Mouse (Mus musculus): Measurements from ENCODE around the gene B4galt5. TPM values are rescaled to one million over a fixed set of nuclear protein-coding genes. Genes with fewer than 3 reads are reported as not detected.

Gene B4galt5
- polyA plus RNA-seq, 1 experiment: 5.8 TPM

DNA sequence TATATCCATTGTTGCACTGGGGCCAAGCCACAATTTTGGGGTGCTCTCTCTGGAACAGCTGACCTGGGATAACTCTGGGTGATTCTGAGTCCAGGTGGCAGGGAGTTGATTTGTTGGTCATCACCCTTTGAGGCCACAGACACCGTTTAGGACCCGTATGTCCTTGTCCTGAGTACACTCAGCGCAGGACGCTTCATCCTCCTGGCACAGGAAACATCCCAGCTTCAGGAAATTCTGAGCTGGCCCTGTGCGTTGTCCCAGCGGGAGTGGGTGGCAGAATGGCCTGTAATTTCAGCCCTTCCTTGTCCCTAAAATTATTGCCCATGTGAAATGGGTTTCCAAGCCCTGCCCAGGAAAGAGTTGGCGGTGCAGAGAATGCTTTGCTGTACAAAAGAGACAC lies 71.0 kb downstream of the B4galt5 start:
- no peaks in the 10 kb centered on the region for H3K27me3 ChIP-seq (ENCODE audit: control insufficient read depth, insufficient read depth, low read length)
- TF ChIP-seq CTCF (IDR thresholded peaks at IDR 0.05; ENCODE audit: control insufficient read depth, insufficient read depth, insufficient replicate concordance, low read depth, low read length) (no peak), POLR2A (IDR thresholded peaks at IDR 0.05; ENCODE audit: control insufficient read depth, low read depth, low read length) (no peak)
- no peaks in the 10 kb centered on the region for H3K36me3 ChIP-seq (ENCODE audit: control insufficient read depth, insufficient read depth, low read length)
- no peak overlapping the region for H3K4me3 ChIP-seq (ENCODE audit: control insufficient read depth, low read depth, low read length)
- H3K27ac ChIP-seq (ENCODE audit: control insufficient read depth, insufficient read depth, low read depth, low read length): no peak overlapping the region
- H3K4me1 ChIP-seq (ENCODE audit: control insufficient read depth, insufficient read depth, low read length): peaks cover 2% of the 10 kb centered on the region; the same call in 1 of the 2 replicates

DNA sequence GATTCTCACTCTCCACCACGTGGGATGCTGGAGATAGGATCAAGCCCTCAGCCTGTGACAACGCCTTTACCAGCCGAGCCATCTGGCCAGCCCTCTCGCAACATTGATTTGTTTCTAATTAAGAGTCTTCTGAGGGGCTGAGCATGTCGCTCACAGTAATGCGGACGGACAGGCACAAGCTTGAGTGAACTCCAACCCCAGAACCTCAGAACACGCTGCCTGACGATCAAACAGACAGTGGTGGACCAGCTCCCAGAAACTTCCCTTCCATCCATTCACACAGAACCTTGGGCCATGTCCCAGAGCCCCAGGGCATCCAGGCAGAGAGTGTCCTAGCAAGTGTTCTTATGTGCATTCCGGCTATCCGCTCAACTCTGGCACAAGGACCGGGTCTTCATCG lies 72.0 kb downstream of the B4galt5 start:
- Histone ChIP-seq H3K27ac (ENCODE audit: control insufficient read depth, insufficient read depth, low read depth, low read length) (no peak overlapping the region), H3K36me3 (ENCODE audit: control insufficient read depth, insufficient read depth, low read length) (no peaks in the 10 kb centered on the region), H3K4me3 (ENCODE audit: control insufficient read depth, low read depth, low read length) (no peak overlapping the region), H3K4me1 (ENCODE audit: control insufficient read depth, insufficient read depth, low read length) (peaks cover 8% of the 10 kb centered on the region; the same call in 1 of the 2 replicates), H3K27me3 (ENCODE audit: control insufficient read depth, insufficient read depth, low read length) (no peaks in the 10 kb centered on the region)
- 0 out of 2 replicates have a peak, but pooled peaks have one; percentile 1 for TF ChIP-seq CTCF (IDR thresholded peaks at IDR 0.05; ENCODE audit: control insufficient read depth, insufficient read depth, insufficient replicate concordance, low read depth, low read length)
- TF ChIP-seq POLR2A (IDR thresholded peaks at IDR 0.05; ENCODE audit: control insufficient read depth, low read depth, low read length): no peak

DNA sequence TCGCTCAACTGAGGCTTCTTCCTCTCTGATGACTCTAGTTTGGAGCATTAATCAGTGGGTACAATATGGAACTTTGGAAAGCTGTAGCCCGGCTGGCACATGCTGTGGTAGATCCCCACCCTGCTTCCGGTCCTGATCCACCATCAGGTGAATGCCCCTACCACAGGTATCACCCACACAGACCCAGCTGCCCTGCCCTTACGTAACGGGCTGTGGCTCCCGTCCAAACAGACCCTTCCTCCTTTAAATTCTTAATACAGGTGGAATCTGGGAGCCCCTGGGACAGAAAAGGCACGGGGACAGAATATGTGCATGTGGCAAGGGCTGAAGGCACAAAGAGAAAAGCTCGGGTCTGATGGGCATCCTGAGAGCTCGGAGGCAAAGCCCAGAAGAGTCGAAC lies 73.1 kb downstream of the B4galt5 start:
- Histone ChIP-seq H3K27me3 (ENCODE audit: control insufficient read depth, insufficient read depth, low read length) (no peaks in the 10 kb centered on the region), H3K36me3 (ENCODE audit: control insufficient read depth, insufficient read depth, low read length) (no peaks in the 10 kb centered on the region), H3K4me1 (ENCODE audit: control insufficient read depth, insufficient read depth, low read length) (peaks cover 6% of the 10 kb centered on the region; the same call in 1 of the 2 replicates), H3K4me3 (ENCODE audit: control insufficient read depth, low read depth, low read length) (no peak overlapping the region), H3K27ac (ENCODE audit: control insufficient read depth, insufficient read depth, low read depth, low read length) (no peak overlapping the region)
- no peak for TF ChIP-seq POLR2A (IDR thresholded peaks at IDR 0.05; ENCODE audit: control insufficient read depth, low read depth, low read length)
- no peak for TF ChIP-seq CTCF (IDR thresholded peaks at IDR 0.05; ENCODE audit: control insufficient read depth, insufficient read depth, insufficient replicate concordance, low read depth, low read length)

DNA sequence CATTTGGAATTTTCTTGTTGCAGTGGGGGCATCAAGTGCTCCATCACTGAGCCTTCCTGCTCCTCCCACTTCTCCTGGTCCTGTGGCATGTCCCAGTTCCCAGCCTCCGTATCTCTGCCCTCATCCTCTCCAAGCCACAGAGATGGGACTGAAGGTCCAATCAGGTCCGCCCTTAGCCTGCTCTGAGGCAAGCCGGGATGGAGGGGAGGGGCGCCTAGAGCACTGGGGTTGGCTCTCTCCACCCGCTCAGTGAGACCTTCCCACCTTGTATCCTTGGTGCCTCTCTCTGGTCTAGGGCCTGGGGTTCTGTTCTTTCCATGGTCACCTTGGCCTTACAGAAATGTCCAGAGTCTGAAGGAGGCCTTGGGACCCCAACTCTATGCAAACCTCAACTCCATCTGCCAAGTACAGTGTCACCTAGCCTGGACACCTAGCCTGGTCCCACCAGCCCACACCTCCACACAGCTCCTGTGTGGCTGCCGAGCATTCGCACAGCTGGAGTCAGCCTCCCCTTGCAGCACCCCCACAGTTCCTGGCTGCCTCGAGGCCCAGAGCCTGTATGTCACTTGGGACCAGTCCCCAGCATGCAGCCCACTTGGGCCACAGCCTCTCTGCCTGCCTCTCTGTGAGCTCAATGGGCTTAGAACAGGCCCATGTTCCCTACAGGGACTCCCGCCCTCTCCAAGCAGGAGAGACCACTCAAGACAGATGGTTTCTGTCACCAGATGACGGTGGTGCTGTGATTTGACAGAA lies 74.1 kb downstream of the B4galt5 start:
- TF ChIP-seq POLR2A (IDR thresholded peaks at IDR 0.05; ENCODE audit: control insufficient read depth, low read depth, low read length) (no peak), CTCF (IDR thresholded peaks at IDR 0.05; ENCODE audit: control insufficient read depth, insufficient read depth, insufficient replicate concordance, low read depth, low read length) (no peak)
- no peak overlapping the region for H3K4me3 ChIP-seq (ENCODE audit: control insufficient read depth, low read depth, low read length)
- no peak overlapping the region for H3K27ac ChIP-seq (ENCODE audit: control insufficient read depth, insufficient read depth, low read depth, low read length)
- H3K4me1 ChIP-seq (ENCODE audit: control insufficient read depth, insufficient read depth, low read length): peaks cover 6% of the 10 kb centered on the region; the same call in 1 of the 2 replicates
- no peaks in the 10 kb centered on the region for H3K27me3 ChIP-seq (ENCODE audit: control insufficient read depth, insufficient read depth, low read length)
- no peaks in the 10 kb centered on the region for H3K36me3 ChIP-seq (ENCODE audit: control insufficient read depth, insufficient read depth, low read length)

DNA sequence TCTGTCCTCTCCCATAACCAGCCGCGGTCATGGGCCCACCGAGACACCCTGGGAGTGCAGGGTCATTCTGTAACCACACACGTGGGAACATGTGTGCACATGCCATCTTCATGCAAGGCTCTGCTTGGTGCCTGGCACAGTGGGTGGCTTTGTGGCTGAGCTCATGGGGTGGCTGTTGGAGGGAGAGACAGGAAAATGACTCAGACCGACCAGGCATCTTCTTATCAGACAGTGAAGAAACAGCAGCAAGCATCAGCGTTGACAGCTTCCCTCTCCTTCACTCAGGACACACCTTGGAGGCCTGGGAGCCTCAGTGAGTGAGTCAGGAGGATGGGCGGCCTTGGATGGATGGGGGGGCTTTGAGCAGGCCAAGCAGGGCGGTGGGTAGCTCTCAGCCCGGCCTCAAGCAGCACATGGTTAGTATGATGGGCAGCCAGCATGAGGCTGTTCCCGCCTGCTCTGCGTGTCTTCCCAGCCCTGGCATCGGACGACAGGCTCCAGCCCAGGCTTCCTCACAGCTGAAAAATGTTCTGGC lies 75.7 kb downstream of the B4galt5 start:
- H3K4me1 ChIP-seq (ENCODE audit: control insufficient read depth, insufficient read depth, low read length): peaks cover 6% of the 10 kb centered on the region; the same call in 1 of the 2 replicates
- no peak overlapping the region for H3K27ac ChIP-seq (ENCODE audit: control insufficient read depth, insufficient read depth, low read depth, low read length)
- no peaks in the 10 kb centered on the region for H3K27me3 ChIP-seq (ENCODE audit: control insufficient read depth, insufficient read depth, low read length)
- no peaks in the 10 kb centered on the region for H3K36me3 ChIP-seq (ENCODE audit: control insufficient read depth, insufficient read depth, low read length)
- H3K4me3 ChIP-seq (ENCODE audit: control insufficient read depth, low read depth, low read length): no peak overlapping the region
- TF ChIP-seq CTCF (IDR thresholded peaks at IDR 0.05; ENCODE audit: control insufficient read depth, insufficient read depth, insufficient replicate concordance, low read depth, low read length) (no peak), POLR2A (IDR thresholded peaks at IDR 0.05; ENCODE audit: control insufficient read depth, low read depth, low read length) (no peak)

- H3K27me3 ChIP-seq (ENCODE audit: control insufficient read depth, insufficient read depth, low read length): no peaks in the 10 kb centered on the region
- H3K4me3 ChIP-seq (ENCODE audit: control insufficient read depth, low read depth, low read length): no peak overlapping the region
- H3K36me3 ChIP-seq (ENCODE audit: control insufficient read depth, insufficient read depth, low read length): no peaks in the 10 kb centered on the region
- TF ChIP-seq POLR2A (IDR thresholded peaks at IDR 0.05; ENCODE audit: control insufficient read depth, low read depth, low read length) (no peak), CTCF (IDR thresholded peaks at IDR 0.05; ENCODE audit: control insufficient read depth, insufficient read depth, insufficient replicate concordance, low read depth, low read length) (no peak)
- H3K27ac ChIP-seq (ENCODE audit: control insufficient read depth, insufficient read depth, low read depth, low read length): no peak overlapping the region
- peaks cover 6% of the 10 kb centered on the region; the same call in 1 of the 2 replicates for H3K4me1 ChIP-seq (ENCODE audit: control insufficient read depth, insufficient read depth, low read length)
These were observed 76.3 kb downstream of the B4galt5 start for GRCm38 (mm10) chr2:167272706-167273105.

DNA sequence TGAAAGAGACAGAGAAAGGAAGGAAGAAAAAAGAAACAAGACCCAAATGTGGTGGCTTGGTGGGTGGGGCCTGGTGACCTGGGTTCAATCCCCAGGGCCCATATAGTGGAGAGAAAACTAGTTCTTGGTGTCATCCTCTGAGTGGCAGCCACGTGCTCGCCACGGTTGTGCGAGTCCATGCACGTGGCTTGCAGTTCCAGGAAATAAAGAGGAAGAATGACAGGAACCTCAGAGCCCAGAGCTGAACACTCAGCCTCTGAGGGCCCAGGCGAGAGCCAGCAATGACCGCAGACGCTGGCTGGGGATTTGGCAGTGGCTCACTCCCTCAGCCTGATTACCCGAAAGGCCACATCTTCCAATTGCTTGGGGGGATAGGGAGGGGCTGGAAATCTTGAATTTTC lies 77.9 kb downstream of the B4galt5 start:
- H3K27me3 ChIP-seq (ENCODE audit: control insufficient read depth, insufficient read depth, low read length): no peaks in the 10 kb centered on the region
- no peaks in the 10 kb centered on the region for H3K36me3 ChIP-seq (ENCODE audit: control insufficient read depth, insufficient read depth, low read length)
- TF ChIP-seq POLR2A (IDR thresholded peaks at IDR 0.05; ENCODE audit: control insufficient read depth, low read depth, low read length): no peak
- H3K4me3 ChIP-seq (ENCODE audit: control insufficient read depth, low read depth, low read length): no peak overlapping the region
- H3K4me1 ChIP-seq (ENCODE audit: control insufficient read depth, insufficient read depth, low read length): peaks cover 6% of the 10 kb centered on the region; the same call in 1 of the 2 replicates
- no peak overlapping the region for H3K27ac ChIP-seq (ENCODE audit: control insufficient read depth, insufficient read depth, low read depth, low read length)
